Mouse (Mus musculus) hindbrain, postnatal 0 days (tissue): ENCODE results near the gene Rnf10. TPM values are rescaled to one million over a fixed set of nuclear protein-coding genes. Genes with fewer than 3 reads are reported as not detected.
A peak's percentile ranks its signal among the peaks of the same experiment; 100 is the strongest.

ENCODE experiments used
- ATAC-seq: fragments of 200-750 bp; cut with Nextera tagmentation; 2 replicates; pipeline ENCODE4 v1.8.0; 2017; ENCODE audit warnings: mild to moderate bottlenecking, moderate TSS enrichment, moderate library complexity
- DNase-seq: peaks from one replicate; pipeline ENCODE4 v3.0.0-alpha.2; 2015; ENCODE audit warnings: low spot score
- H3K27ac ChIP-seq: fragments of 300-500 bp; sonication (generic); 2 replicates; pipeline ENCODE4 v1.5.1; 2014; ENCODE audit warnings: mild to moderate bottlenecking
- H3K27me3 ChIP-seq: fragments of 300-500 bp; sonication (generic); 2 replicates; pipeline ENCODE4 v1.6.1; 2014; ENCODE audit warnings: low read length, mixed read lengths; ENCODE audit not compliant: insufficient read depth
- H3K36me3 ChIP-seq: fragments of 300-500 bp; sonication (generic); 2 replicates; pipeline ENCODE4 v1.6.1; 2014; ENCODE audit warnings: low read length, mixed read lengths; ENCODE audit not compliant: insufficient read depth
- H3K4me1 ChIP-seq: fragments of 300-500 bp; sonication (generic); 2 replicates; pipeline ENCODE4 v1.6.1; 2014; ENCODE audit warnings: antibody characterized with exemption, low read length, mixed read lengths; ENCODE audit not compliant: insufficient read depth
- H3K4me2 ChIP-seq: fragments of 300-500 bp; sonication (generic); 2 replicates; pipeline ENCODE4 v1.6.1; 2014; ENCODE audit warnings: low read depth, mild to moderate bottlenecking, low read length, moderate library complexity, mixed read lengths
- H3K4me3 ChIP-seq: fragments of 300-500 bp; sonication (generic); 2 replicates; pipeline ENCODE4 v1.5.1; 2014; ENCODE audit warnings: low read length
- H3K9ac ChIP-seq: fragments of 300-500 bp; sonication (generic); replicated peaks from 2 replicates; pipeline ENCODE4 v1.6.1; 2014; ENCODE audit warnings: mild to moderate bottlenecking, low read length, moderate library complexity, mixed read lengths
- H3K9me3 ChIP-seq: fragments of 300-500 bp; sonication (generic); 2 replicates; pipeline ENCODE4 v1.6.1; 2016; ENCODE audit warnings: low read length, mixed read lengths
- CTCF ChIP-seq: IDR thresholded peaks from 2 replicates; pipeline ENCODE4 v1.5.1; 2016; ENCODE audit warnings: antibody characterized with exemption, control low read depth, low read depth
- WGBS: fragments of 180-500 bp; shearing (Covaris S2); extraction: QIAGEN DNeasy Blood & Tissue Kit; methylation state at CpG from one replicate; pipeline ENCODE4 v1.1.7; 2014; 5-methylcytosine and 5-hydroxymethylcytosine counted together
- polyA plus RNA-seq: library from polyadenylated mRNA; unstranded; fragments of >200 nt; fragmentation: Nextera tagmentation; extraction: Ambion mirVana; gene quantifications from 2 replicates; pipeline ENCODE4 v1.2.1, GENCODE M21; 2015
- total RNA-seq: library from RNA; depleted of rRNA; stranded (reverse); fragments of >200 nt; gene quantifications from 2 replicates; pipeline ENCODE4 v1.2.3, GENCODE M21; 2014

The Rnf10 gene
- total and polyA plus RNA-seq, 2 experiments from 2014 or later: 112 to 141 TPM

- Histone ChIP-seq H3K27ac (no peak overlapping the region), H3K9ac (no peak overlapping the region; the same call in 1 of the 2 replicates), H3K4me1 (peaks cover 18% of the 10 kb centered on the region; the same call in 1 of the 2 replicates), H3K36me3 (peaks cover 6% of the 10 kb centered on the region; the same call in 1 of the 2 replicates), H3K4me3 (no peak overlapping the region), H3K4me2 (peak overlapping the region; percentile 82), H3K9me3 (no peaks in the 10 kb centered on the region), H3K27me3 (no peaks in the 10 kb centered on the region)
- no peak for TF ChIP-seq CTCF
- ATAC-seq (no peak), DNase-seq (no peak)
- WGBS: 93% methylated on average over 1 of the region's 1 CpGs
Observed at GRCm38 (mm10) chr5:115269969-115270368, 2.7 kb downstream of the Rnf10 start.

- Histone ChIP-seq H3K4me3 (no peak overlapping the region), H3K27me3 (no peaks in the 10 kb centered on the region), H3K9ac (no peak overlapping the region), H3K27ac (no peak overlapping the region), H3K9me3 (no peaks in the 10 kb centered on the region), H3K4me2 (no peak overlapping the region), H3K36me3 (peaks cover 9% of the 10 kb centered on the region; the same call in 1 of the 2 replicates), H3K4me1 (peaks cover 18% of the 10 kb centered on the region; the same call in 1 of the 2 replicates)
- 67% methylated on average over 3 of the region's 3 CpGs for WGBS
- ATAC-seq: no peak
- no peak for DNase-seq
- TF ChIP-seq CTCF: no peak
Observed at GRCm38 (mm10) chr5:115268266-115268665, 4.4 kb downstream of the Rnf10 start.

DNA sequence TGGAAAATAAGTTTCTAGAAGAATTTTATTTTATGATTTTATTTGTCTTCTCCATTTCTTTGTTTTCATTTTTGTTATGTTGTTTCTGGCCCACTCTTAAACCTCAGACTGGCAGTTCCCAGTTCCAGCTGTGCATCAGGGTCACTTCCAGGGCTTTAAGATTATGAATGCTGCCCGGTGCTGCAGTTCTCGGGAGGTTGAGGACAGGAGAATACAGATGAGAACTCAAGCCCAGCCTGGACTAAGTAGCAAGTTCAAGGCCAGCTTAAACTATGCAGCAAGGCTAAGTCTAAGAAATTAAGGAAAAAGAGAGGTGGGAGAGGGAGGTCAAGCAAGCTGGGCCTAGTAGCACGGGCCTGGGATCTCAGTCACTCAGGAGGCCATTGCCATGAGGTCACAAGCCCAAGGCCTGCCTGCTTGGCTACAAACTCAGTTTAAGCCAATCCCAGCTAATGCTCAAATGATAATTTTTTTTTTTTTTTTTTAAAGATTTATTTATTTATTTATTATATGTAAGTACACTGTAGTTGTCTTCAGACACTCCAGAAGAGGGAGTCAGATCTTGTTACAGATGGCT lies 5.1 kb downstream of the Rnf10 start:
- Histone ChIP-seq H3K4me3 (no peak overlapping the region), H3K27ac (no peak overlapping the region), H3K9me3 (no peaks in the 10 kb centered on the region), H3K4me1 (peaks cover 18% of the 10 kb centered on the region; the same call in 1 of the 2 replicates), H3K27me3 (no peaks in the 10 kb centered on the region), H3K4me2 (no peak overlapping the region), H3K36me3 (peaks cover 9% of the 10 kb centered on the region; the same call in 1 of the 2 replicates), H3K9ac (no peak overlapping the region)
- no peak for TF ChIP-seq CTCF
- ATAC-seq: no peak
- DNase-seq: no peak
- 69% methylated on average over 3 of the region's 3 CpGs for WGBS

- no peak for TF ChIP-seq CTCF
- H3K9ac ChIP-seq: no peak overlapping the region
- peaks cover 9% of the 10 kb centered on the region; the same call in 1 of the 2 replicates for H3K36me3 ChIP-seq
- DNase-seq (no peak), ATAC-seq (no peak)
- no peak overlapping the region for H3K27ac ChIP-seq
- 85% methylated on average over 8 of the region's 8 CpGs for WGBS
- H3K9me3 ChIP-seq: no peaks in the 10 kb centered on the region
- no peak overlapping the region for H3K4me2 ChIP-seq
- H3K4me1 ChIP-seq: peaks cover 18% of the 10 kb centered on the region; the same call in 1 of the 2 replicates
- H3K4me3 ChIP-seq: no peak overlapping the region
- no peaks in the 10 kb centered on the region for H3K27me3 ChIP-seq
Observed at GRCm38 (mm10) chr5:115266787-115267468, 5.8 kb downstream of the Rnf10 start.

DNA sequence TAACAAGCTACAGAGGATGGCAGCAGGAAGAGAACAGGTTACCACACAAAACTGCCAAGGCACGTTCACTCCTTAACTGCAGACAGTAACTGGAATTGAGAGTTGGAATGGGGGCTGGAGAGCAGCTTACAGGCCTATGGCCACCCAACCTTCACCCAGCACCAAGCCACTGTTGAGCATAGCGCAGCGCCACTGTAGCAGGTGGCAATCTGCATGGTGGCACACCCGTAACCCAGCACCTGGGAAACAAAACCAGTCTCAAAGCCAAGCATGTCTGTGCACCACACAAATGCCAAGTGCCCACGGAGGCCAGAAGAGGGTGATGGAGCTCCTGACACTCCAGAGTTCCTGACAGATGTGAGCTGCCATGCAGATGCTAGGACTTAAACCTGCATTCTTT lies 6.4 kb downstream of the Rnf10 start:
- Histone ChIP-seq H3K36me3 (peaks cover 9% of the 10 kb centered on the region; the same call in 1 of the 2 replicates), H3K27me3 (no peaks in the 10 kb centered on the region), H3K9me3 (no peaks in the 10 kb centered on the region), H3K9ac (no peak overlapping the region), H3K27ac (no peak overlapping the region), H3K4me3 (no peak overlapping the region), H3K4me1 (peaks cover 16% of the 10 kb centered on the region; the same call in 1 of the 2 replicates), H3K4me2 (no peak overlapping the region)
- WGBS: 85% methylated on average over 5 of the region's 5 CpGs
- DNase-seq (no peak), ATAC-seq (no peak)
- no peak for TF ChIP-seq CTCF

- no peaks in the 10 kb centered on the region for H3K4me1 ChIP-seq
- H3K27ac ChIP-seq: no peak overlapping the region
- WGBS: 87% methylated on average over 14 of the region's 14 CpGs
Observed at GRCm38 (mm10) chr5:115262502-115263291, 10.0 kb downstream of the Rnf10 start.

More at GRCm38 (mm10) chr5:115262502-115263291, 10.0 kb downstream of the Rnf10 start:
- Histone ChIP-seq H3K27me3 (no peaks in the 10 kb centered on the region), H3K9ac (no peak overlapping the region), H3K36me3 (peaks cover 28% of the 10 kb centered on the region), H3K4me2 (no peak overlapping the region), H3K9me3 (no peaks in the 10 kb centered on the region), H3K4me3 (no peak overlapping the region)
- DNase-seq (no peak), ATAC-seq (no peak)
- TF ChIP-seq CTCF: no peak
